Mouse (Mus musculus): ENCODE results near the gene Cmpk1. TPM values are rescaled to one million over a fixed set of nuclear protein-coding genes. Genes with fewer than 3 reads are reported as not detected.

Cmpk1 gene
- polyA plus RNA-seq (2012): 55.1 and 65.9 TPM in 2 replicates

DNA sequence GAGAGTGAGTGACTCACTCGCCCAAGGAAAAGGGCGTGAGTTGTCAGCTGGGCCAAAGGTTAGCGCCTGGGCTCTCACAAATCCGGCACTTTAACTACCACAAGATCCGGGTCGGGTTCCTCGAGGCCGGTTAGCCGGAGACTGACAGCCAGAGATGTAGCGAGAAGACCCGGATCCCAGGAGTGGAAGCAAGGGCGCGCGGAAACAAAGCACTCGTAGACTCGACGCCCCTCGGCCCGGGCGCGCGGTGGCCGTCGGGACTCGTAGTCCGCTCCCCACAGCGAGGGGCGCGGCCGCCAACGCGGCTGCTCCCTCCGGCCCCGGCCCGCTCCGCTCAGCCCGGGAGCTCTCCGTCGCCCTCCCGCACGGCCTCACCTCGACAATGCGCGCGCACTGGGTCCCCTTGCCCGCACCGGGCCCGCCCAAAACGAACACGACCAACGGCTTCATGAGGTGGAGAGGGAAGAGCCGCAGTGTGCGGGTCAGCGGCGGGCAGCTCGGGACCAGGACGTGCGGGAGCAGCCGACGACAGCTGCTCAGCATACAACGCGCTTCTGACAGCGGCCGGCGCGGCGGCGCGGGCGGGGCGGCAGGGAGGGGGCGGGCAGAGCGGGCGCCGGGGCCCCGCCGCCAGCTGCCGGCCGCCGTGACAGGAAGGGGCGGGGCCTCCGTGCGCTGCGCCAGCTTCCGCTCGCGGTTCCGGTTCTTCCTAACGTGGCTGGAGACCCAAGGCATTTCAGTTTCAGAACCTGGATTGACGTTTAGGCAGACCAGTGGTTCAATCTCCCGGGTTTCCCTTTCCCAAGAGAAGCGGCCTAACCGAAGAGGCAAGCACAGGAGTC is at the start of gene Cmpk1:
TSS of gene Cmpk1 (minus strand) at position 651 of the 842 bp plus-strand sequence.

DNA sequence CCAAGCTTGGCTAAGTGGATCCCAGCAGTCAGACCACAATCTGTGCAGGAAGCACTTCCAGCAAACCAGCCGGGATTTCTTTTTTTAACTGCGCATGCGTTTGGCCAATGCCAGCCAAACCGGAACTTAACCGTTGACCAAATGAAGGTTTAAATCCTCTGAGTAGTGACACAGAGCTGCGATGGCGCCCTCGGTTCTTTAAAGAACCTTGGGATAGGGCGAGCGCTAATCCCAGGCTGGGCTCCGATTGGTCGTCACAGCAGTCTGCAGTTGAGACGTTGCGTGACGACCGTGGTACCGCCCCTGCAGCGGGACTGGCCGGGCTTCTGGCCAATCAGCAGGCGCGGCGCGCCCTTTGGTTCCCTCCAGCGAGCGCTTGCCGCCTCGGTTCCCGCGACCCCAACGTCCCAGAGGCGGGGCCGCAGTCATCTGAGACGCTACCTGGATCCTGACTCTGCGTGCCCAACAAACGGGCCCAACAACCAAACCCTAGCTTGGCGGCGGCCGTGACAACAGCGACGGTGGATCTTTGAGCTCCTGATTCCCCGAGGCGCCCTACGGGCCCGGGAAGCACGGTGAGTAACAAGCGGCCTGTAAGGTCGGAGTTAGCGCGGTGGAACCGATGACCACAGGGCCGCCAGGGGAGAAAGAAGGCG is 12.9 kb upstream of the Cmpk1 start, which contains the start of gene Stil:
TSS of gene Stil (plus strand) at position 387 of the 656 bp plus-strand sequence.

DNA sequence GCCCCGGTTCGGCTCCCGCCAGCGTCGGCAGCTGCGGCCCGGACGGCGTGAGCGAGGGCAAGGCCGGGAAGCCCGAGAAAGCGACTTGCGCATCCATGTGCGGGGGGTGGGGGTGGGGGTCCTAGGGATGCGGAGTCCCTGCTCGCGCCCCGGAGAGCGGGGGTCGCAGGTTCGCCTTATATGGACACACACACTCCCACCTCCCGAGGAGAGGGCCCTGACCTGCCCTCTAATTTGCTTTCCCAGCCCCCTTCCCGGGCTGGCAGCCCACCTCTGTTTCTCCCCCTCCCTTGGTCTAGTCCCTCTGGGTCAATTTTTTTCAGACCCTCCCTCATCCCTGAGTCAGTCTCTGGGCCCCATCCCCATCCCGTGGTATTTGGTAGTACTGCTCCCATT is 61.1 kb downstream of the Cmpk1 start, which contains the start of gene Foxe3:
TSS of gene Foxe3 (minus strand) at position 97 of the 396 bp plus-strand sequence.

Other genes starting within 250 kb of the Cmpk1 start
- gene Gm12830, start 165.5 kb downstream of the Cmpk1 start, polyA plus RNA-seq (2012): 0.11 TPM in 1 of 2 replicates, not detected in the other
- gene Foxd2, start 78.4 kb downstream of the Cmpk1 start, polyA plus RNA-seq (2012): 6.5 and 8.4 TPM in 2 replicates
- 0.13 TPM in 1 of 2 replicates, not detected in the other for gene Foxe3, start 61.2 kb downstream of the Cmpk1 start, polyA plus RNA-seq (2012)
- gene Stil, start 12.9 kb upstream of the Cmpk1 start, polyA plus RNA-seq (2012): 2.3 and 2.5 TPM in 2 replicates
- gene Tal1, start 69.2 kb upstream of the Cmpk1 start, polyA plus RNA-seq (2012): 56.2 and 76.1 TPM in 2 replicates
- gene Pdzk1ip1, start 101.5 kb upstream of the Cmpk1 start, polyA plus RNA-seq (2012): 1.1 and 2.4 TPM in 2 replicates
- gene Cyp4x1, start 147.0 kb upstream of the Cmpk1 start, polyA plus RNA-seq (2012): 0.01 TPM in 1 of 2 replicates, not detected in the other